Mouse (Mus musculus): ENCODE measurements around the gene Nipsnap1. TPM values are rescaled to one million over a fixed set of nuclear protein-coding genes. Genes with fewer than 3 reads are reported as not detected.

Nipsnap1 gene
- polyA plus RNA-seq (2015; fragmentation: Nextera tagmentation; extraction: Ambion mirVana) = 135 and 136 TPM in 2 replicates

DNA sequence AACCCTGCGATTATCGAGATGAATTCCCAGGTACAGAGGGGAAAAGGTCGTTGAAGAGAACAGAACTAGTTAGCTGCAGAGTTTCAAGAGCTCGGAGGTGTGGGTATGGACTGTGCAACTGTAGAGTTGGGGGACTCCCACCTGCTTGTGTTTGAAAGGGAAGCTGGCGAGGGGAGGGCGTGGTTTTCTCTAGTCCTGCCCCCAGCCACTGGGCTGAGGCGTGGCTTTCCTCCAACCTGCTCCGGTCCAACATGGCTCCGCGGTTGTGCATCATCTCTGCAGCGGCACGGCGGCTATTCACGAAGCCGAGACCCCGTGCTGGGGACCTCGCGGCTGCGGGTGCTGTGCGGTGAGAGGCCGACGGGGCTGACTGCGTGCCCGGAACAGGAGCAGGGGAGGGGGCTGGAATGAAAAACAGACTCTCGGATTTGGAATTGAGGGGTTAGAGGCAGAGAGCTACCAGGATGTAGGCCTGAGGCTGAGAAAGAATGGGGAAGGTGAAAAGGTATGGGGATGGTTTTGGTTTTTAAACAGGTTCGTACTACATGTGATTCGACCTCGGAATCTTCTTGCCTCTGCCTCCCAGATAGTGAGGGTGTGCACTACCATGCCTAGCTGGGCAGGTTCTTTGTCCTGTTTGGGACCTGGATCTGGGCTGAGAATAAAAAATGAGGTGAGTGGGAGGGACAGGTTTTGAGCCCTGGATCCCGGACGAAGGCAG lies at the start of gene Nipsnap1:
Gene Nipsnap1, plus strand, starts transcription at position 197 of the 721 bp plus-strand sequence.
- Histone ChIP-seq H3K4me2 (ENCODE audit: low read depth, low read length) (peak within 1 kb of the TSS; percentile 83), H3K4me1 (ENCODE audit: insufficient read depth) (peaks cover 12% of the 10 kb centered on the region), H3K9me3 (ENCODE audit: low read length) (no peaks in the 10 kb centered on the region), H3K9ac (replicated peaks) (peak within 1 kb of the TSS; percentile 64), H3K27ac (ENCODE audit: low read depth) (peak within 1 kb of the TSS; percentile 95), H3K4me3 (ENCODE audit: low read depth, low read length) (peak within 1 kb of the TSS; percentile 66), H3K36me3 (replicated peaks; ENCODE audit: insufficient read depth, low read length) (no peaks in the 10 kb centered on the region), H3K27me3 (ENCODE audit: insufficient read depth, low read length) (no peaks in the 10 kb centered on the region)
- peak; percentile 88 for DNase-seq
- TF ChIP-seq EP300 (IDR thresholded peaks at IDR 0.05; ENCODE audit: low read depth) (no peak), CTCF (IDR thresholded peaks at IDR 0.05; ENCODE audit: low read depth) (no peak)
- peak; percentile 69 for ATAC-seq
- WGBS (ENCODE audit: insufficient replicate concordance) = 2% methylated on average over 30 of the region's 30 CpGs

DNA sequence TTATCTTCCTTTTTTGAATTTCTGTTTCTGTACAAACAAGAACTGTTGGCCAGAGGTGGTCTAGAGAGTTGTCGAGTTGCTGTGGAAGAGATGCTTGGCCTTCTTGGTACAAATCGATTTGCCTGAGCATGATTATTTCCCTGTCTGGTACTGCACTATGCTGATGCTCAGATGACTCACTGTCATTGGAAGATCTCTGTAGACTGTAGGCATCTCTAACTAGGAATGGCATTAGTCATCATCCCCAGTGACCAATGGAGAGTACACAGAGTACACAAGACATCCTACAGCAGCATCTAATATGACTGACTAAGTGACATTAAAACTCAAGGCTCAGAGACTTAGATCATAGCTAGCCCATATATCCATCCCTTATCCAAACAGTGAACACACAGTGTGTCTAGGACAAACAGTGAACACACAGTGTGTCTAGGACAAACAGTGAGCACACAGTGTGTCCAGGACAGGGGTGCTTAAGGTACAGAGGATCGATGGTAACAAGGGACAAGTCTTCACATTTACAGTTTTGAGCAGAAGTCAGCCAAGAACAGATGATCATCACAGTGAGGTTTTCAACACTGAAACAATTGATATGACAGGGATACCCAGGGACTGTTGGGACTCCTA lies 47.5 kb upstream of the Nipsnap1 start:
- Histone ChIP-seq H3K9ac (replicated peaks) (no peak overlapping the region), H3K27me3 (ENCODE audit: insufficient read depth, low read length) (no peaks in the 10 kb centered on the region), H3K4me2 (ENCODE audit: low read depth, low read length) (no peak overlapping the region), H3K27ac (ENCODE audit: low read depth) (no peak overlapping the region), H3K4me1 (ENCODE audit: insufficient read depth) (peaks cover 2% of the 10 kb centered on the region; the same call in 1 of the 2 replicates), H3K9me3 (ENCODE audit: low read length) (no peaks in the 10 kb centered on the region), H3K4me3 (ENCODE audit: low read depth, low read length) (no peak overlapping the region), H3K36me3 (replicated peaks; ENCODE audit: insufficient read depth, low read length) (no peaks in the 10 kb centered on the region)
- WGBS (ENCODE audit: insufficient replicate concordance) = 79% methylated on average over 3 of the region's 3 CpGs
- DNase-seq (no peak), ATAC-seq (no peak)
- TF ChIP-seq CTCF (IDR thresholded peaks at IDR 0.05; ENCODE audit: low read depth) = no peak
- TF ChIP-seq EP300 (IDR thresholded peaks at IDR 0.05; ENCODE audit: low read depth) = no peak

DNA sequence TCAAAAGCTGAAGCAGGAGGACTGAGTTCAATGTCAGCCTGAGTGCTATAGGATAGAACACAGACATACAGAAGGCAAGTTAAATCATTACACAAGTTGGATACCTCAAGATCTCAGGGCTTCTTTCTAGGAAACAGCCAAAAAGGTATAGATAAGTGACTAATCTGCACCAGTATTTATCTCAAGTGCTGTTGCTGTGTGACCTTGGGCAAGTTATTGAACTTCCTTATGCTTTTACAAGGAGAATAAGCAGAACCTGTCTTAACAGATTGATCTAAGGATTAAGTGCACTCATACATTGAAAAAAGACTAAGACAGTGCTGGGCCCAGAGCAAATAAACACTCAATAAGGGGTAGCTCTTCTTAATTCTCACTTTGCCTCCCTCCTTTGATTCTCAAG lies 46.4 kb upstream of the Nipsnap1 start:
- no peaks in the 10 kb centered on the region for H3K9me3 ChIP-seq (ENCODE audit: low read length)

DNA sequence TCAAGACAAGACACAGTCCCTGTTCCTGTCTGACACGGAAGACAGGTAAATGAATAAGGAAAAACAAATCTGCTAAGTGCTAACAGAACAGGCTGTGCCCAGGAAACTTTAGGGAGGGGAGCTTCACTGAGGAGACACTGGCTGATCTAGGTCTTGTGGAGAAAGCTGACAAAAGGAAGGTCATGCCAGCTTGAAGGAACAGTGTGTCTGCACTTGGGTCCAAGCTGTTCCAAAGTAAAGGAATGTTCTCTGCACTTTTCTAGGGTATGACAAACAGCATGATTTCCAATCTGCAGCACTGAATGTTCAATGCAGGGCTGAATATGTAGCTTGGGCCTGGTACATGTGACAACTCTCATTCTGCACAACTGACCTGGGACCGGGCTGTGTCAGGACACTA lies 45.8 kb upstream of the Nipsnap1 start:
- WGBS (ENCODE audit: insufficient replicate concordance) = 85% methylated on average over 2 of the region's 2 CpGs
- H3K36me3 ChIP-seq (replicated peaks; ENCODE audit: insufficient read depth, low read length) = no peaks in the 10 kb centered on the region
- DNase-seq = no peak

More for the DNA sequence above, 46.4 kb upstream of the Nipsnap1 start:
- DNase-seq (no peak), ATAC-seq (no peak)
- no peak for TF ChIP-seq EP300 (IDR thresholded peaks at IDR 0.05; ENCODE audit: low read depth)
- TF ChIP-seq CTCF (IDR thresholded peaks at IDR 0.05; ENCODE audit: low read depth) = no peak
- Histone ChIP-seq H3K4me3 (ENCODE audit: low read depth, low read length) (no peak overlapping the region), H3K4me1 (ENCODE audit: insufficient read depth) (0 out of 2 replicates have a peak, but pooled peaks cover 2% of the 10 kb centered on the region), H3K36me3 (replicated peaks; ENCODE audit: insufficient read depth, low read length) (no peaks in the 10 kb centered on the region), H3K27ac (ENCODE audit: low read depth) (no peak overlapping the region), H3K27me3 (ENCODE audit: insufficient read depth, low read length) (no peaks in the 10 kb centered on the region), H3K4me2 (ENCODE audit: low read depth, low read length) (no peak overlapping the region), H3K9ac (replicated peaks) (no peak overlapping the region)

DNA sequence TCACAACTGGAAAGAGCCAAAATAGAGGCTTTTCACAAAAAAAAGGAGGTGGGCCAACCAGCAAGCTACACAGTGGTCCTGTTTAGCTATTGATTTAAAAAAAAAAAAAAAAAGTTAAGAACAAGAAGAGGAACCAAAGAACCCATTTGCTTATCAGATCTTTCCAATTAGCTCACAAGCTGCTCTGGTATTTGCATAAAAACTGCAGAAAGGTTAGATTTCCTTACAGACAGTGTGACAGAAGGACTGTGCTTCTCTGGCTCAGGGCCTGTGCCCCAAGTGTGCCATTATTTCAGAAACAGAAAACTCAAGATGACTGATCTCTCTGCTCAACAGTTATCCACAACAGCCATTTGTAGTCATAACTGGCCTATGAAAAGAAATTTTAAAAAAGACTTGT lies 42.7 kb upstream of the Nipsnap1 start:
- Histone ChIP-seq H3K9me3 (ENCODE audit: low read length) (no peaks in the 10 kb centered on the region), H3K27ac (ENCODE audit: low read depth) (no peak overlapping the region), H3K36me3 (replicated peaks; ENCODE audit: insufficient read depth, low read length) (no peaks in the 10 kb centered on the region), H3K4me2 (ENCODE audit: low read depth, low read length) (no peak overlapping the region), H3K4me3 (ENCODE audit: low read depth, low read length) (no peak overlapping the region), H3K27me3 (ENCODE audit: insufficient read depth, low read length) (no peaks in the 10 kb centered on the region), H3K9ac (replicated peaks) (no peak overlapping the region), H3K4me1 (ENCODE audit: insufficient read depth) (0 out of 2 replicates have a peak, but pooled peaks cover 5% of the 10 kb centered on the region)
- no peak for TF ChIP-seq CTCF (IDR thresholded peaks at IDR 0.05; ENCODE audit: low read depth)
- TF ChIP-seq EP300 (IDR thresholded peaks at IDR 0.05; ENCODE audit: low read depth) = no peak
- DNase-seq (no peak), ATAC-seq (no peak)

More for the DNA sequence above, 45.8 kb upstream of the Nipsnap1 start:
- Histone ChIP-seq H3K4me1 (ENCODE audit: insufficient read depth) (0 out of 2 replicates have a peak, but pooled peaks cover 2% of the 10 kb centered on the region), H3K9ac (replicated peaks) (no peak overlapping the region), H3K4me2 (ENCODE audit: low read depth, low read length) (no peak overlapping the region), H3K27ac (ENCODE audit: low read depth) (no peak overlapping the region), H3K4me3 (ENCODE audit: low read depth, low read length) (no peak overlapping the region), H3K9me3 (ENCODE audit: low read length) (no peaks in the 10 kb centered on the region), H3K27me3 (ENCODE audit: insufficient read depth, low read length) (no peaks in the 10 kb centered on the region)
- no peak for ATAC-seq
- no peak for TF ChIP-seq EP300 (IDR thresholded peaks at IDR 0.05; ENCODE audit: low read depth)
- no peak for TF ChIP-seq CTCF (IDR thresholded peaks at IDR 0.05; ENCODE audit: low read depth)

DNA sequence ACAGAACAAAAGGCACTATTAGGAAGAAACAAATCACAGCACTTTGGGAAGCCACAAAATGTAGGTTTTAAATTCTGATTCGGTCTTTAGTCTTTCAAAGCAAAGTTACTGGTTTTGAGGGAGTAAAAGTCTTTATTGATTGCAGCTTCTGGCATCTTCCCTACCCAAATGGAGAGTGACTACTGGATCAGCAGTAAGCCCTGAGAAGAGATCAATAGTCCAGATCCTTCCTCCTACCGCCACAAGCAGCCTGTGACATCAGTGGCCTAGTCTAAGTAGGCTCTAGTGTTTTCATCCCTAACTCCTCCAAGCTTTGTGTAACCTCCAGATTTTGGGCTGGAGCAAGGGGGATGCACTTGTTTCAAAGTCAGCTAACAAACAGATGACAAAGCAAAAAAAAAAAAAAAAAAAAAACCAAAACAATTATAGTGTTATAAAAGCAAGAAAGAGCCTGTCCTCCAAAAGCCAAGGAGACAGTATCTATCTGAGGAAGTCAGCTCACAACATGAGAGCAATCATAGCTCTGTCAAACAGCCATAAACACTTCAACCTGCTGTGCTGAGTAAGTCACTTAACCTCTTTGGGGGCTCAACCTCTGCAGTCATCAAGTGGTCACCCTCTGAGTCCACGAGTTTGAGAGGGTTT lies 40.3 kb upstream of the Nipsnap1 start:
- ATAC-seq (peak; percentile 58; the same call in 1 of the 2 replicates), DNase-seq (no peak)
- H3K27me3 ChIP-seq (ENCODE audit: insufficient read depth, low read length) = no peaks in the 10 kb centered on the region
- H3K4me1 ChIP-seq (ENCODE audit: insufficient read depth) = 0 out of 2 replicates have a peak, but pooled peaks cover 5% of the 10 kb centered on the region
- no peak overlapping the region for H3K9ac ChIP-seq (replicated peaks)
- no peaks in the 10 kb centered on the region for H3K36me3 ChIP-seq (replicated peaks; ENCODE audit: insufficient read depth, low read length)
- H3K4me2 ChIP-seq (ENCODE audit: low read depth, low read length) = no peak overlapping the region
- H3K4me3 ChIP-seq (ENCODE audit: low read depth, low read length) = no peak overlapping the region
- H3K9me3 ChIP-seq (ENCODE audit: low read length) = no peaks in the 10 kb centered on the region
- WGBS (ENCODE audit: insufficient replicate concordance) = 50% methylated on average over 3 of the region's 3 CpGs
- no peak overlapping the region for H3K27ac ChIP-seq (ENCODE audit: low read depth)
- TF ChIP-seq CTCF (IDR thresholded peaks at IDR 0.05; ENCODE audit: low read depth) (no peak), EP300 (IDR thresholded peaks at IDR 0.05; ENCODE audit: low read depth) (no peak)

All from liver, postnatal 0 days (tissue).